ENCODE assay signal across 16 mouse cellular contexts in the genomic region with DNA sequence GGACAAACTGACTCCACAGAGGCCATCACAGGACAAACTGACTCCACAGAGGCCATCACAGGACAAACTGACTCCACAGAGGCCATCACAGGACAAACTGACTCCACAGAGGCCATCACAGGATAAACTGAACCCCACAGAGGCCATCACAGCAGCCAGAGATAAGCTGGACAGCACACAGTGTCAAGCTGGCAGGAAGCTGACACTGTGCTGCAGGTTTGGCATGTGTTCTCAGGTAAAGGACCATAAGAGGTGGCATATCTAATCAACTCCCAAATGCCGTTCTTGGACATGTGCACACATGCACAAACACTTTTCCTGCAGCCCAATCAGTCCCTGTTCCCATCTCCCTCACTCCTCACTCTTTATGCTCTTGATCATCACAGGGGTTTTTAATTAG.
"Had no signal": no experiment of that assay in that cellular context is flagged by ENCODE, and none has a peak within 500 bp of the region (broad histone marks: within the 10 kb centered on the region; RNA-seq: fewer than 3 reads in every experiment).

No protein-coding gene starts in this region.

- H3K9ac ChIP-seq: lung, embryonic 14.5 days; midbrain, embryonic 12.5 days; neural tube, embryonic 13.5 days; neural tube, embryonic 15.5 days had no signal

- H3K4me2 ChIP-seq: lung, embryonic 14.5 days; midbrain, embryonic 12.5 days; neural tube, embryonic 13.5 days; neural tube, embryonic 15.5 days had no signal

- H3K4me3 ChIP-seq: midbrain, embryonic 10.5 days; midbrain, embryonic 12.5 days; myocyte; neural tube, embryonic 13.5 days; neural tube, embryonic 15.5 days had no signal

- DNase-seq: lung, embryonic 14.5 days; lung, postnatal 10 days; lung, postnatal 4 days; midbrain, embryonic 14.5 days; retina, postnatal 1 day; right cerebral cortex, postnatal 4 days; spleen, adult 18-20 months; thymus, adult 18-20 months; thymus, postnatal 14 days; thymus, postnatal 36 days had no signal

- H3K27me3 ChIP-seq: midbrain, embryonic 12.5 days; neural tube, embryonic 13.5 days; neural tube, embryonic 15.5 days had no signal

- H3K9me3 ChIP-seq: midbrain, embryonic 10.5 days; midbrain, embryonic 12.5 days; neural tube, embryonic 13.5 days; neural tube, embryonic 15.5 days had no signal

- H3K27ac ChIP-seq: midbrain, embryonic 10.5 days; midbrain, embryonic 12.5 days; neural tube, embryonic 13.5 days; neural tube, embryonic 15.5 days had no signal

- H3K4me1 ChIP-seq: midbrain, embryonic 10.5 days; midbrain, embryonic 12.5 days; neural tube, embryonic 13.5 days; neural tube, embryonic 15.5 days had no signal

- ATAC-seq: midbrain, embryonic 16.5 days had no signal
